Mouse (Mus musculus): ENCODE results near the gene Glipr1l2. TPM values are rescaled to one million over a fixed set of nuclear protein-coding genes. Genes with fewer than 3 reads are reported as not detected.
"Not testable (repeated sequence)": the region's sequence is repeated elsewhere in the genome, so short reads cannot be mapped to it uniquely, and the experiment has no call there.

Glipr1l2 gene
- polyA plus RNA-seq, 1 experiment from 2014 or later, result not detected

- Histone ChIP-seq H3K4me2 (ENCODE audit: low read depth, low read length) (no peak overlapping the region), H3K4me1 (ENCODE audit: control insufficient read depth, insufficient read depth, low read length) (no peaks in the 10 kb centered on the region), H3K9me3 (ENCODE audit: control insufficient read depth, low read length) (no peaks in the 10 kb centered on the region), H3K4me3 (ENCODE audit: low read depth, low read length) (no peak overlapping the region), H3K27ac (ENCODE audit: low read depth, low read length) (no peak overlapping the region), H3K9ac (replicated peaks; ENCODE audit: low read depth, low read length) (no peak overlapping the region), H3K27me3 (ENCODE audit: control insufficient read depth, insufficient read depth, low read length) (no peaks in the 10 kb centered on the region), H3K36me3 (ENCODE audit: control insufficient read depth, insufficient read depth, low read length) (no peaks in the 10 kb centered on the region)
- 96% methylated on average over 7 of the region's 7 CpGs for WGBS
- no peak for ATAC-seq (ENCODE audit: low read depth)
Observed at GRCm38 (mm10) chr10:112110401-112110800, 27.2 kb downstream of the Glipr1l2 start.

- H3K36me3 ChIP-seq (ENCODE audit: control insufficient read depth, insufficient read depth, low read length); H3K4me2 ChIP-seq (ENCODE audit: low read depth, low read length); H3K27me3 ChIP-seq (ENCODE audit: control insufficient read depth, insufficient read depth, low read length); H3K4me3 ChIP-seq (ENCODE audit: low read depth, low read length); H3K27ac ChIP-seq (ENCODE audit: low read depth, low read length); ATAC-seq (ENCODE audit: low read depth); H3K4me1 ChIP-seq (ENCODE audit: control insufficient read depth, insufficient read depth, low read length); H3K9ac ChIP-seq (replicated peaks; ENCODE audit: low read depth, low read length); H3K9me3 ChIP-seq (ENCODE audit: control insufficient read depth, low read length): not testable (repeated sequence)
- WGBS, result 49% methylated on average over 2 of the region's 2 CpGs
Observed at GRCm38 (mm10) chr10:112125090-112125489, 41.9 kb downstream of the Glipr1l2 start.

- not testable (repeated sequence) for H3K4me1 ChIP-seq (ENCODE audit: control insufficient read depth, insufficient read depth, low read length); H3K9ac ChIP-seq (replicated peaks; ENCODE audit: low read depth, low read length); H3K9me3 ChIP-seq (ENCODE audit: control insufficient read depth, low read length); H3K36me3 ChIP-seq (ENCODE audit: control insufficient read depth, insufficient read depth, low read length); ATAC-seq (ENCODE audit: low read depth); H3K4me2 ChIP-seq (ENCODE audit: low read depth, low read length); H3K27ac ChIP-seq (ENCODE audit: low read depth, low read length); H3K4me3 ChIP-seq (ENCODE audit: low read depth, low read length); H3K27me3 ChIP-seq (ENCODE audit: control insufficient read depth, insufficient read depth, low read length)
- WGBS, result 81% methylated on average over 6 of the region's 6 CpGs
Observed at GRCm38 (mm10) chr10:112127682-112128230, 44.6 kb downstream of the Glipr1l2 start.

- no peaks in the 10 kb centered on the region for H3K4me1 ChIP-seq (ENCODE audit: control insufficient read depth, insufficient read depth, low read length)
Observed at GRCm38 (mm10) chr10:112132194-112132593, 49.0 kb downstream of the Glipr1l2 start.

GRCm38 (mm10) chr10:112138050-112138870 lies 55.1 kb downstream of the Glipr1l2 start:
- peak overlapping the region; percentile 42; the same call in 1 of the 2 replicates for H3K9ac ChIP-seq (replicated peaks; ENCODE audit: low read depth, low read length)
- no peaks in the 10 kb centered on the region for H3K27me3 ChIP-seq (ENCODE audit: control insufficient read depth, insufficient read depth, low read length)
- 18% methylated on average over 9 of the region's 9 CpGs for WGBS
- no peaks in the 10 kb centered on the region for H3K9me3 ChIP-seq (ENCODE audit: control insufficient read depth, low read length)
- peak overlapping the region; percentile 31 for H3K4me3 ChIP-seq (ENCODE audit: low read depth, low read length)
- no peaks in the 10 kb centered on the region for H3K4me1 ChIP-seq (ENCODE audit: control insufficient read depth, insufficient read depth, low read length)
- H3K36me3 ChIP-seq (ENCODE audit: control insufficient read depth, insufficient read depth, low read length), result no peaks in the 10 kb centered on the region
- peak overlapping the region; percentile 46 for H3K4me2 ChIP-seq (ENCODE audit: low read depth, low read length)
- ATAC-seq (ENCODE audit: low read depth), result peak; percentile 96
- no peak overlapping the region for H3K27ac ChIP-seq (ENCODE audit: low read depth, low read length)

More at GRCm38 (mm10) chr10:112132194-112132593, 49.0 kb downstream of the Glipr1l2 start:
- Histone ChIP-seq H3K4me3 (ENCODE audit: low read depth, low read length) (no peak overlapping the region), H3K4me2 (ENCODE audit: low read depth, low read length) (no peak overlapping the region), H3K27ac (ENCODE audit: low read depth, low read length) (no peak overlapping the region), H3K9ac (replicated peaks; ENCODE audit: low read depth, low read length) (no peak overlapping the region), H3K9me3 (ENCODE audit: control insufficient read depth, low read length) (no peaks in the 10 kb centered on the region), H3K36me3 (ENCODE audit: control insufficient read depth, insufficient read depth, low read length) (no peaks in the 10 kb centered on the region), H3K27me3 (ENCODE audit: control insufficient read depth, insufficient read depth, low read length) (no peaks in the 10 kb centered on the region)
- WGBS, result 91% methylated on average over 3 of the region's 3 CpGs
- no peak for ATAC-seq (ENCODE audit: low read depth)

GRCm38 (mm10) chr10:112138871-112139430 lies 55.8 kb downstream of the Glipr1l2 start:
- Histone ChIP-seq H3K9ac (replicated peaks; ENCODE audit: low read depth, low read length) (peak overlapping the region; percentile 42; the same call in 1 of the 2 replicates), H3K36me3 (ENCODE audit: control insufficient read depth, insufficient read depth, low read length) (no peaks in the 10 kb centered on the region), H3K4me1 (ENCODE audit: control insufficient read depth, insufficient read depth, low read length) (no peaks in the 10 kb centered on the region), H3K4me2 (ENCODE audit: low read depth, low read length) (peak overlapping the region; percentile 46), H3K9me3 (ENCODE audit: control insufficient read depth, low read length) (no peaks in the 10 kb centered on the region), H3K27me3 (ENCODE audit: control insufficient read depth, insufficient read depth, low read length) (no peaks in the 10 kb centered on the region), H3K27ac (ENCODE audit: low read depth, low read length) (no peak overlapping the region), H3K4me3 (ENCODE audit: low read depth, low read length) (peak overlapping the region; percentile 31)
- 37% methylated on average over 6 of the region's 6 CpGs for WGBS
- peak; percentile 35; the same call in 1 of the 2 replicates for ATAC-seq (ENCODE audit: low read depth)

- no peak overlapping the region for H3K4me3 ChIP-seq (ENCODE audit: low read depth, low read length)
- no peak overlapping the region for H3K9ac ChIP-seq (replicated peaks; ENCODE audit: low read depth, low read length)
- no peaks in the 10 kb centered on the region for H3K4me1 ChIP-seq (ENCODE audit: control insufficient read depth, insufficient read depth, low read length)
- WGBS, result 61% methylated on average over 2 of the region's 2 CpGs
- H3K4me2 ChIP-seq (ENCODE audit: low read depth, low read length), result no peak overlapping the region
- ATAC-seq (ENCODE audit: low read depth), result no peak
- H3K27me3 ChIP-seq (ENCODE audit: control insufficient read depth, insufficient read depth, low read length), result no peaks in the 10 kb centered on the region
- no peak overlapping the region for H3K27ac ChIP-seq (ENCODE audit: low read depth, low read length)
- no peaks in the 10 kb centered on the region for H3K36me3 ChIP-seq (ENCODE audit: control insufficient read depth, insufficient read depth, low read length)
- H3K9me3 ChIP-seq (ENCODE audit: control insufficient read depth, low read length), result no peaks in the 10 kb centered on the region
Observed at GRCm38 (mm10) chr10:112139834-112140233, 56.7 kb downstream of the Glipr1l2 start.

Measured in neural tube, embryonic 14.5 days (tissue).